Mouse (Mus musculus): ENCODE measurements around the gene Zcchc7. TPM values are rescaled to one million over a fixed set of nuclear protein-coding genes. Genes with fewer than 3 reads are reported as not detected.

The Zcchc7 gene
- polyA plus RNA-seq, 1 experiment = 5.3 TPM

DNA sequence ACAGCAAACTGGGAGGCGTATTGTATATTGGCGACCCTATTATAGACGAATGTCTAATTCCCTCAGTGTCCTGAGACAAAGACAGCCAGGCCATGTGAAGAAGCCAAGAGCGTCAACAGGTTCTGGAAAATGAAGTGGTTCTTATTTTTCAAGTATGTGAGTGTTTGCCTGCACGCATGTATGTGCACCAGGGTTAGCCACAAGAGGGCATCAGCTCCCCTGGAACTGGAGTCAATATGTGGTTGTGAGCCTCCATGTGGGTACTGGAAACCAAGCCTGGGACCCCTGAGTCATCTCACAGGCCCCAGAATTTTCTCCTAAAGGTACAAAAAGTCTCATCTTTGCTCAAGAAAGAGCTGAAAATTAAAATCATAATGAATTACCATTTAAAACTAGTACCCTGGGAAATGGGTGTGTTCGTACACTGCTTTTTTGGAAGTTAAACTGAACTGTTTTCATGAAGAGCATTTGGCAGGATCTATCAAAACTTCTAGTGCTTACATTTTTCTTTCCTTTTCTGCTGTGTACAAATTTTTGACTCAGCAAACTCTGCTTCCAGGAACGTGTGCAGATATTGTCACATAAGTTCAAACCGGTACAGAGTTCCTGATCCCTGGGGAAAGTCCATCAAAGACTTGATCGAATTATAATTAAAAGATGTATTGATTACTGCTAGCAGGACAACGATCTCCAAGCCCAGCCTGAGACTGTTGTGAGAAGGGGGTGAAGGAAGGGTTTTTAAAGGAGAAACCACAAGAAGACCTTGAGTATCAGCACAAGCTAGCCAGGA, 221.4 kb downstream of the Zcchc7 start:
- no peaks in the 10 kb centered on the region for H3K79me2 ChIP-seq (ENCODE audit: control insufficient read depth, insufficient read depth)
- H3K36me3 ChIP-seq (ENCODE audit: control insufficient read depth, insufficient read depth) = no peaks in the 10 kb centered on the region
- H3K79me3 ChIP-seq (ENCODE audit: low read depth) = no peaks in the 10 kb centered on the region
- TF ChIP-seq MYOG (IDR thresholded peaks at IDR 0.05; ENCODE audit: control insufficient read depth, extremely low read depth, insufficient read length) (no peak), MAX (IDR thresholded peaks at IDR 0.05) (no peak), CTCF (IDR thresholded peaks at IDR 0.05; ENCODE audit: control insufficient read depth, insufficient read depth, insufficient read length) (no peak), MYOD1 (IDR thresholded peaks at IDR 0.05; ENCODE audit: control insufficient read depth, insufficient read length, low read depth) (no peak), USF1 (IDR thresholded peaks at IDR 0.05; ENCODE audit: low read depth) (no peak), FOSL1 (IDR thresholded peaks at IDR 0.05; ENCODE audit: insufficient read depth, low read length, poor library complexity, severe bottlenecking) (no peak), CEBPB (IDR thresholded peaks at IDR 0.05; ENCODE audit: low read depth) (no peak)
- no peaks in the 10 kb centered on the region for H3K27me3 ChIP-seq (ENCODE audit: control insufficient read depth, insufficient read depth, insufficient read length)
- no peak overlapping the region for H3K4me3 ChIP-seq (ENCODE audit: insufficient read depth, poor library complexity, severe bottlenecking)
- no peak overlapping the region for H3ac ChIP-seq (ENCODE audit: control insufficient read depth, insufficient read length, low read depth)

DNA sequence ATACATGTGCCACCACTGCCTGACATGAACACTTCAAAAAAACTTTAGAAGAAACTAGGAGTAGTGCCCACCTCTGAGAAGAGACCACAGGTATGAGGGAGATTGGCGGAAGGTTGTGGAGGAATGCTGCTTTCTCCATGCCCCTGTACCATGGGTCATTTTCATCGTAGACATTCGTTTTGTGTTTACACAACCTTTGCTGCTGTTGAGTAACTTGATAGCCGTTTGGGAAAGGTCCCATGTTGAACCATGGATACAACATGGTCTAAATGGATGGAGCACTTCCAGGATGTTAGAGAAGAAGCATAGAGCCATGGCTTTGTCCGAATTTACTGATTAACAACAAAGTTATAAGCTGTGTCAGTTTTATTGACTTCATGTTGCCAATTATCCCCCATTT, 222.5 kb downstream of the Zcchc7 start:
- Histone ChIP-seq H3K36me3 (ENCODE audit: control insufficient read depth, insufficient read depth) (no peaks in the 10 kb centered on the region), H3K27me3 (ENCODE audit: control insufficient read depth, insufficient read depth, insufficient read length) (no peaks in the 10 kb centered on the region), H3K79me2 (ENCODE audit: control insufficient read depth, insufficient read depth) (no peaks in the 10 kb centered on the region), H3K4me3 (ENCODE audit: insufficient read depth, poor library complexity, severe bottlenecking) (no peak overlapping the region), H3ac (ENCODE audit: control insufficient read depth, insufficient read length, low read depth) (no peak overlapping the region), H3K79me3 (ENCODE audit: low read depth) (no peaks in the 10 kb centered on the region)
- TF ChIP-seq FOSL1 (IDR thresholded peaks at IDR 0.05; ENCODE audit: insufficient read depth, low read length, poor library complexity, severe bottlenecking) (no peak), CEBPB (IDR thresholded peaks at IDR 0.05; ENCODE audit: low read depth) (no peak), USF1 (IDR thresholded peaks at IDR 0.05; ENCODE audit: low read depth) (no peak)

DNA sequence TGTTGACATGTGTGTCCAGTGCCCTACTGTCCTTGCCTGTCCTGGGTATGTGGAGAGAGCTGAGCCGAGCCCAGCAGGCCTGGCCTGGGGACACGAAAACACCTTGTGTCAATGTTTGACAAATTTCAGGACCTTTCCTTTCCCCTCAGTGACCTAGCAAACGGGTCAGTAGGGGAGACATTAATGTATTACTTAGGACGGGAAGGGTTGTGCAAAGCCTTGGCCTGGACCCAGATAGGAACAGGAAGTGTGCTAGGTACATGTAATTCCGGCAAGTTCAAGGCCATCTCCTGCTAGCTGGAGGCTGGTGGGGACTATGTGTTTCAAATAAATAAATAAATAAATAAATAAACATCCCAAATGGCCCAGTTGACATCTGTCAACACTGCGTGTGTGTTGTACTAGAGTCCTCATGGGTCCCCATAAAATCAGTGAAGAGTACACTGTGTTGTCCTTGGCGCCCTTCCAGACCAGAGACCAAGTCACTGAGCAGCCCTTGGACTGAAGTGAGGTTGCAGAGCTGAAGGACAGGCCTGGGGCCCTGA, 224.2 kb downstream of the Zcchc7 start:
- H3K79me2 ChIP-seq (ENCODE audit: control insufficient read depth, insufficient read depth) = no peaks in the 10 kb centered on the region

DNA sequence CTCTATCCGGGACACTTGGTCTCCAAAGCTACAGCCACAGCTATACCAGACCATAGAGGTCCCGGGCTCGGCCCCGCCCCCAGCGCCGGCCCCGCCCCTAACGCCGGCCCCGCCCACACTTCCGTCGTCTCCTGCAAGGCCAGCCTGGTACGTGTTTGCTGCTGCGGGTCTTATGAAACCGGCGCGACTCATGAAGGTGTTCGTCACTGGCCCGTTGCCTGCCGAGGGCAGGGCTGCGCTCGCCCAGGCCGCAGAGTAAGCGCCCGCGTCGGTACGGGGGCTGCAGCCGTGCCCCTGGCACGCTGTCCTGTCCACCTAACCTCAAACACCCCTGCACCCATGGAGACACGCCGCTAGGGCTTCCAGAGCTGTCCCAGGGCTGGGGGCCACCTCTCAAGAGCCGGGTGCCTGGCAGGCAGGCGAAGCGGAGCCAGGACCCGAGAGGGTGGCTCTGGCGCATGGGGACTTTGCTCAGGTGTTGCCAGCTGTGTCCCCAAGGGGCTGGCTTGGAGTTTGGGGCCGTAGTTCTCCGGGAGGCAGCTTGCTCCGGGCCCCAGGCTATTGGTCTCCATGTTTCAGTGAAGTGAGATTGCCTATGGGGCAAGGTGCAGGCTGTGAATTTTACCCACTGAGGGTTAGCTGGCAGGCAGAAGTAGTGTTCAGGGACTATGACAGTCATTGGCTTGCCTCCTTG, 225.8 kb downstream of the Zcchc7 start, which contains the start of gene Grhpr:
Grhpr (plus strand) TSS at position 116 of the 694 bp plus-strand sequence.
- TF ChIP-seq MAX (IDR thresholded peaks at IDR 0.05) = no peak
- peak within 1 kb of the TSS; percentile 89 for H3ac ChIP-seq (ENCODE audit: control insufficient read depth, insufficient read length, low read depth)
- H3K4me3 ChIP-seq (ENCODE audit: insufficient read depth, poor library complexity, severe bottlenecking) = peak within 1 kb of the TSS; percentile 39
- no peaks in the 10 kb centered on the region for H3K27me3 ChIP-seq (ENCODE audit: control insufficient read depth, insufficient read depth, insufficient read length)
- no peaks in the 10 kb centered on the region for H3K36me3 ChIP-seq (ENCODE audit: control insufficient read depth, insufficient read depth)
- H3K79me3 ChIP-seq (ENCODE audit: low read depth) = no peaks in the 10 kb centered on the region
- H3K79me2 ChIP-seq (ENCODE audit: control insufficient read depth, insufficient read depth) = no peaks in the 10 kb centered on the region

More for the DNA sequence above, 224.2 kb downstream of the Zcchc7 start:
- Histone ChIP-seq H3ac (ENCODE audit: control insufficient read depth, insufficient read length, low read depth) (no peak overlapping the region), H3K27me3 (ENCODE audit: control insufficient read depth, insufficient read depth, insufficient read length) (no peaks in the 10 kb centered on the region), H3K36me3 (ENCODE audit: control insufficient read depth, insufficient read depth) (no peaks in the 10 kb centered on the region), H3K4me3 (ENCODE audit: insufficient read depth, poor library complexity, severe bottlenecking) (no peak overlapping the region), H3K79me3 (ENCODE audit: low read depth) (no peaks in the 10 kb centered on the region)
- TF ChIP-seq CEBPB (IDR thresholded peaks at IDR 0.05; ENCODE audit: low read depth) (no peak), FOSL1 (IDR thresholded peaks at IDR 0.05; ENCODE audit: insufficient read depth, low read length, poor library complexity, severe bottlenecking) (no peak), MYOD1 (IDR thresholded peaks at IDR 0.05; ENCODE audit: control insufficient read depth, insufficient read length, low read depth) (no peak), CTCF (IDR thresholded peaks at IDR 0.05; ENCODE audit: control insufficient read depth, insufficient read depth, insufficient read length) (no peak), MAX (IDR thresholded peaks at IDR 0.05) (no peak), MYOG (IDR thresholded peaks at IDR 0.05; ENCODE audit: control insufficient read depth, extremely low read depth, insufficient read length) (no peak), USF1 (IDR thresholded peaks at IDR 0.05; ENCODE audit: low read depth) (no peak)

Small RNAs within 50 kb of the gene (microRNA-seq; reads per million reads assigned to microRNA genes)
- gene Gm22639 (ENCODE audit: borderline microRNAs expressed) = not detected

Other genes starting within 250 kb of the Zcchc7 start
- not detected for gene Pax5, start 45.4 kb upstream of the Zcchc7 start, polyA plus RNA-seq (2012; fragmentation: generic; extraction: Trizol)
- gene Grhpr, start 225.5 kb downstream of the Zcchc7 start, polyA plus RNA-seq (2012; fragmentation: generic; extraction: Trizol) = 24.0 TPM

All from C2C12 (cell line).